Mouse (Mus musculus) G1E (cell line): ENCODE data around the gene Cd55b.

Experiments
- CTCF ChIP-seq: IDR thresholded peaks from 2 replicates; pipeline ENCODE4 v1.5.1; 2012; ENCODE audit warnings: low read depth, low read length, inconsistent platforms, mixed read lengths
- GATA1 ChIP-seq: IDR thresholded peaks from 2 replicates; pipeline ENCODE4 v1.6.1; 2012; ENCODE audit warnings: borderline replicate concordance, low read length, inconsistent platforms, mixed read lengths

- TF ChIP-seq CTCF: peak; percentile 92
- no peak for TF ChIP-seq GATA1
Measured at GRCm38 (mm10) chr1:130371895-130372528, 50.8 kb downstream of the Cd55b start.
